Mouse (Mus musculus) spleen, adult 2 months (tissue): Measurements from ENCODE around the gene Akap2.

ENCODE experiments used
- CTCF ChIP-seq: fragments of 200-500 bp; IDR thresholded peaks from 2 replicates; pipeline ENCODE4 v1.5.1; 2011; ENCODE audit warnings: mild to moderate bottlenecking, inconsistent platforms; ENCODE audit not compliant: insufficient read depth, insufficient read length, insufficient replicate concordance; ENCODE audit errors: extremely low read depth
- POLR2A ChIP-seq: fragments of 200-500 bp; IDR thresholded peaks from 2 replicates; pipeline ENCODE4 v1.6.1; 2011; ENCODE audit warnings: low read depth, low read length, inconsistent platforms

GRCm38 (mm10) chr4:57774517-57774916 lies 57.1 kb downstream of the Akap2 start:
- TF ChIP-seq POLR2A (no peak), CTCF (no peak)
